Mouse (Mus musculus): Measurements from ENCODE around the gene Wsb2.
"Not testable (repeated sequence)": the region's sequence is repeated elsewhere in the genome, so short reads cannot be mapped to it uniquely, and the experiment has no call there.

Wsb2 gene

DNA sequence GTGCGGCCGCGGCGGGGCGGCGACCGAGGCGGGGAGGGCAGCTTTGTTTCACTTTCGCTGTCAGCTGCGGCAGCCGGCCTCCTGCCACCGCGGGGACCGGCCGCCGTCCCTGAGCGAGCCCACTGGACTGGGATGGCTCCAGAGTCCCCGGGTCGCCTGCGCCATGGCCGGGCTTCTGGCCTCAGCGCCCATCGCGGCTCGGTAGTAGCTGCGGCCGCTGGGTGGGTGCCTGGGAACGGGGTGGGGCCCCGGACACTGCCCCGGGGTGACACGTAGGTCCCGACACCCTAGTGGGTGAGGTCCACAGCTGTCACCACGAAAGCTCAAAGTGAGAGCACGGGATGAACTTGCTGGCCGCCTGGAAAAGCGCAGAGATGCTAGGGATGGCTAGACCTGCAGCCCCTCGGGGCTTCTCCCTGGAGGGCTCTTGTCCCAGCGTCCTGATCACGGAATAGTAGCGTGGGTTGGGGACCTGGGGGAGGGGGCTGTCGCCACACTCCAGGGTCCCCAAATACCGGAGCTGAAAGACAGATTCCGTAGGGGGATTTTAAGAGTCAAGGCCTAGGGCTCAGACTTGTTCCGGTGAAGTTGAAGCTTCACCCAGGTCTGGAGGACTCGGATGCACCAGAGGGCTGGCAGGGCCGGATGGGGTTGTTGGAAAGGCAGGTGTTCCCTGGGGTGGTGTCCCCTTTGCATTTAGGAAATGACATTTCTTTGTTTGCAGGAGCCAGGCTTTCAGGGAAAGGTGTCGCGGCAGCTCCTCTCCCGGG is 559 bp downstream of the Wsb2 start:
- DNase-seq = peak; percentile 57 to 65

DNA sequence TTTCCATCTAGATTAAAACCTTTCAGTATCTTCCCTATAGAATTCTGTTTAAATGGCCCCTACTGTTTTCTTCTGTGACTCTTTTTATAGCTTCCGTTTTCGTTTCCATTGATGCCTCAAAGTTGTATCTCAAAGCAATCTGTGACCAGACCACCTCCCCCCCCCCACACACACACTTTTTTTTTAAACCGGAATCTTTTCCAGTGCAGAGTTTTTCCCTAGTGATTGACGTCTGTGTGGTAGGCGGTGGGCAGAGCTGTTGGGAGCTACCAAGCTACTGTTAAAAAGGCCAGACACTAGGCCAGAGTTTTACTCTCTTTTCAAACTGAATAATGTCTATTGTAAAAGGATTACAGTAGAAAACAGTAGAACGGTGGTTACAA is 1.1 kb downstream of the Wsb2 start:
- no peak for DNase-seq

DNA sequence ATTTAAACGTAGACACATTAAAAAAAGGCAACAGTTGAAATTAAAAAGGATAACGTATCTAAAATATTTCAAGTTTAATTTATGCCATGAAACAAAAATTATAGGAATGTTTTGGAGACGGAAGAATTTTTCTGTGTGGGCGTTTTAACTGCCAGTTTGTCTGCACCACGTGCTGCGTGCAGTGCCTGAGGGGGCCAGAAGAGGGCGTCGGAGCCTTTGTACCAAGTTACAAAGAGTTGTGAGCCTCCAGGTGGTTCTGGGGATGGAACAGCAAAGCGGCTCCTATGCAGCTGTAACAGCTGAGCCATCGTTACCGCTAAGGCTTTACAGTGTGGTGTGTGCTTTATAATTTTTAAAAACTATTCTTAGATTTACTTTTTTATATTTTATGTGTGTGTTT is 1.6 kb downstream of the Wsb2 start:
- peak; percentile 85 for DNase-seq

DNA sequence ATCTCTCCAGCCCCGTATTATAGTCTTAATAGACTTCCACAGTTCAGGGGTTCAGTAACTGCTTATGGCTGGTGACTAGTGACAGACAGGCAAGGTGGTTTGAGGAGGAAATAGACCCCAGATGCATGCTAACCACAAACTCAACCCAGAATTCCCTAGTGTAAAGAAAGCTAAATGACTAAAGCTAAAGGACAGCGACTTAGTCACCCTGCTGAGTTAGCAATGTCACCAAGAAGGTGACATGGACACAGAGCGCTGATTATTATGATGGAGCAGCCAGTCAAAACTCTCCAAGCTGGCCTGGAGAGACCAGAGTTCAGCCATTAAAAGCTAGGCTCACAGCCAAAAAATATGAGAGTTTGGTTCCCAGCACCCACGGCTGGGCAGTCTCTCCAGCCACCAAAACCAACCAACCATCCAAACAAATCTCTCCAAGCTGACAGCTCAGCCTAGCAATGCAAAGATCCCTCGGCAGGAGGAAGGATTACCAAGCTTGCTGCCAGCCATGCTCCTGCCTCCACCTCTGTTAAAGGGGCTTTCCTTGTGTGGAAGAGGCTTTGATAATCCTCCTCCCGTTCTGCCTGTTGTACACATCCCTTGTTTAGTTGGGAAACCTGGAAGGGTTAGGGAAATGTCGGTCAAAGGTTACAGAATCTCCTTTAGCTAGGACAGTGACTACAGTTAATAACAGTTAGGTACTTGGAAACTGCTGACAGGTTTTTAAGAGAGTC is 2.6 kb downstream of the Wsb2 start:
- no peak for DNase-seq

DNA sequence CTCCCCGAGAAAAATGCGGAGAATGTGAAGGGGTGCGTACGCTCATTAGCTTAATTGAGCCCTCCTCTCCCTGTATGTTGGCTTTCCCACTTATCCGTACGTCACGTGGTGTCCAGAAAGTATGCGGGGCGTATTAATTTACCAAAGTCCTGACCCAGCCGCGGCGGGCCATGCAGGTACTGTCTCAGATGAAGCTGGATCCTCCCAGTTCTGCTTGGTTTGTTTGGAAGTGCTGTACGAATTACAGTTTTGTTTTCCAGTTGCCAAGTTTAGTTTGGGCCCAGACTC is 3.1 kb downstream of the Wsb2 start:
- no peak for DNase-seq

DNA sequence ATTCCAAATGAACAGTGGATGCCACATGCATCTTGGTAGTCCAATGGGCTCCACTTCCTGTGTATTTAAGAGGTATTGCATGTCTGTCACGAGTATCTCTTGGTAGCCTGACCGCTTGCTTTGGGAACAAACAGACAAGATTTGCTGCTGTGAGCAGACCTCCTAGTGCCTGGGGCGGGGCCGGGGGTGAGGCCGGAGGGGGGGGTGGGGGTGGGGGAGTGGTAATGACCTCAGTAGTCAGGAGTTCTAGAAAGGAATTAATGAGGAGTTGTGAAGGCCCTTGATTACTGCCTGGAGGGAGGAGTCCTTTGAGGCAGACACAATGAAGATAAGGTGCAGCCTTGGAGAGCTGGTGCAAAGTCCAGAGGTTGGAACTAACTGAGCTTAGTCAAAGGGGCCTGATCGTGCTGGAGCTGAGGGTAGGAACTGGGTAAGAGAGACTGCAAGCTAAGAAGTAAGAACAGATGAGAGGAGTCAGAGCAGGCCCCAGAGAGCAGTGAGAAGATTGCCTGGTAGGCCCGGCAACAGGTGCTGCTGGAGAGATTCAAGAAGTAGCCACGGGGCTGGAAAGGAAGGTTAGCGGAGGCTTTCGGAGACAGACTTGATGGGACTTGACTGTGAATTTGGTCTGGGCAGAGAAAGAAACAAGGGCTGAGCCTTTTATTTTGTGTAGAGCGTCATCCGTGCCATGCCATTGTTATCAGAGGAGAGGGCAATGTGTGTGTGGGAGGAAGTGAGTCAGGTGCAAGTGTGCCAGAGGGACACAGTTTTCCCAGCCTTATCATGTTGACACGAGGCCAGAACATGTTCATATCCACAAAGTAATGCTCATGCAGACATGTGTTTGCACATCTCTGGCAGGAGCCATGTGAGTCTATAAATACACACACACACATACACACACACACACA is 3.8 kb downstream of the Wsb2 start:
- no peak for DNase-seq

DNA sequence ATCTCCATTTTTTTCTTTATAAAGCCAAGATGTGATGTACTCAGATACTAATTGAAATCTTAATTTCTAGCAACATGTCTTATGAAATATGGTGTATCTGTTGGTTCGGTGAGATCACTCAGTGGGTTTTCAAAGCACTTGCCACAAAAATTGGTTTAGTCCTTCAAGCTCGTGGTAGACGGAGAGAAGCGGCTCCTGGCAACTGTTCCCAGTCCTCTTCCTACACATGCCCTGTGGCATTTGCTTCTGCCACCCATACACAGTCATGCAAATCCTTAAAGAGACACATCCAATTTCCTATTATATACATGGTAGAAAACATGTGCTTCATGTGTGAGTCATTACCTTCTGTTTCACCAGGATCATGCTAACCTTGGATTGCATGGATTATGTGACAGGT is 4.5 kb downstream of the Wsb2 start:
- DNase-seq = no peak

DNA sequence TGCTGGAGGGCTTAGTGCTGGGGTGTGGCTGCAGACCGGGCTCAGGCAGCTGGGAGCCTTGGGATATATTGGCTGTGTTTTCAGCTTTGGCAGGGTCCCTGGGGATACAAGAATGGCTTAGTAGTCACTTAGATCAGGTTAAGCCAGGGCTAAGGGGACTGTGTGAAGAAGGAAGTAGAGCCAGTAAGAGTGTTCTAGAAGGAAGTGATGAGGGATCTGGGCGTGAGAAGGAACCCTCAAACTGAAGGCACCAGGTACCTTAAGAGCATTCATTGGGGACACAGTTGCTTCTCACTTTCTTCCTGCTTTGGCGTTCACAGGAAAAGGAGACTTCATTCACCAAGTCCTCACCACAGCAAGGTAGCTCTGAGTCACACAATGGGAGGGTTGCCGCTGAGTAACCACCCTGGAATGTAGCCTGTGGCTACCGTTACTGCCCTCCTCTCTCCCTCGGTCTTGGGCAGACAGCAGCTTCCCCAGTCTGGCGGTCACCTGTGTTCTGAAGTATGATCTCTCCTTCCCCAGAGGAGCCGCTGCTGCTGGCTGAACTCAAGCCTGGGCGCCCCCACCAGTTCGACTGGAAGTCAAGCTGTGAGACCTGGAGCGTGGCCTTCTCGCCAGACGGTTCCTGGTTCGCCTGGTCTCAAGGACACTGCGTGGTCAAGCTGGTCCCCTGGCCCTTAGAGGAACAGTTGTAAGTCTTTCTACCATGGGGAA is 6.1 kb downstream of the Wsb2 start:
- DNase-seq = no peak

DNA sequence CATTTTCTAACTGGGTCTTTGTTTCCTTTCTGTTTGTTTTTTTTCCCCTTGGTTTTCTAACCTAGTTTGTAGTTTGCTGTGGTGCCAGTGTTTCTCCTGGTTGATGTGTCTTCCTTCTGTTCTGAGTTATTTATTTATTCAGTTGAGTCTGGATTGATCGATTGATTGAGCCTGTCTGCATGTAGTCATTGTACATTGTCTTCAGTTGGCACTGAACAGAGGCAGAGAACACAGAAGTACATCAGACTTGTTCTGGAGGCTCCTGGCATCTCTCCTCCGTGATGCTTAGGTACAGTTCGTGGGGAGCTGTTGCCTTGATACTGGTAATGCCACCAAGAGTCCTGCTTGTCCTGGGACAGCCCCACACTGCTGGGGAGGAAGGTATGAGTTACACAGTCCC is 7.7 kb downstream of the Wsb2 start:
- DNase-seq = no peak

DNA sequence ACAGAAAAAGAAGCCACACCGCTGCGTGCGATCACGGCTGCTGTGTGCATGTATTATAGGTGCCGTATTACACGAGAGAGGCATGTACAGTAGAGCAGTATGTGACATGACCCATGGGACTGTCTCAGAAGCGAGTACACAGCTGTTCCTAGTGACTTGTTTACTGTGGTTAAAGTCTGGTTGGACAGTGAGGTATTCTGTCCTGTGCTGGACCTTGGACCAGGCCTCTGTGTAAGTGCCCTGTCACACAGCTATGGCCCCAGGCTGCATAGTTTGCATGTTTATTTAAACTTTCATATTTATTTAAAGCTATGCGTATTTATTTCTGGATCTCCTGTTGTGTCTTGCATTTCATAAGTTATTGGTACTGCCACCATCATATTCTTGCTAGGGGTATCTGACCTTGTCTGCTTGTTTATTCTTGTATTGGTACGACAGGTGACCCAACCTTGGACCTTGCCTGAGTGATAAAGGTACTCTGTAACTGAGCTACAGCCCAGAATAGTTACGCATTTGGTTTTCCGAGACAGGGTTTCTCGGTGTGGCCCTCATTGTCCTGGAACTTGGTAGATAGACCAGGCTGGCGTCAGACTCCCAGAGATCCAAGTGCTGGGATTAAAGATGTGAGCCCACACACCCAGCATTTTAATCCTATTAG is 8.9 kb downstream of the Wsb2 start:
- DNase-seq = no peak

DNA sequence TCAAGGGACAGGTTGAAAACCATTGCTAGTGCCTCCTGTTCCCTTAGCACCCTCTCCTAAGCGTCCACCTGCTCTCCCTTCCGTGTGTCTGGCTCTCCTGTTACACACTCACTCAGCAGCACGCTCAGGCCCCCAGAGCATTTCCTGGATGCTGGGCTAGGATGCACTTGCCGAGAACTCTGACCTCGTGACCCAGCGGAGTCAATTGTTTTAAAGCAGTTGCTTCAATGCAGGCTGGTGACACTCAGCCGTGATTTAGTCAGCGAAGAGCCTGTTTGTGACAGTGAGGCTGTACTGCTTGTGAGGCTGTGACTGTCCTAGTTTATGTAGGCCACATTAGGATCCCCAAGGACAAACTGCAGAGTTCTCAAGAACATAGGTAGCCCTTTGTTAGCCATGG is 10.1 kb downstream of the Wsb2 start:
- no peak for DNase-seq

DNA sequence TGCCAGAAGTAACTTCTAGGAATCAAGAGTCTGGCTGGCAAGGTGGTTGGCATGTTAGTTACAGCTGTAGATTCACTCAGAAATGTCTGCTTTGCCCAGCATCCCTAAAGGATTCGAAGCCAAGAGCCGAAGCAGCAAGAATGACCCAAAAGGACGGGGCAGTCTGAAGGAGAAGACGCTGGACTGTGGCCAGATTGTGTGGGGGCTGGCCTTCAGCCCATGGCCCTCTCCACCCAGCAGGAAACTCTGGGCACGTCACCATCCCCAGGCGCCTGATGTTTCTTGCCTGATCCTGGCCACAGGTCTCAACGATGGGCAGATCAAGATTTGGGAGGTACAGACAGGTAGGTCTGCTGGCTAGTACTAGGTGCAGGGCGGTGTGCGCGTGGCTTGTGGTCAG is 13.5 kb downstream of the Wsb2 start:
- DNase-seq = no peak

DNA sequence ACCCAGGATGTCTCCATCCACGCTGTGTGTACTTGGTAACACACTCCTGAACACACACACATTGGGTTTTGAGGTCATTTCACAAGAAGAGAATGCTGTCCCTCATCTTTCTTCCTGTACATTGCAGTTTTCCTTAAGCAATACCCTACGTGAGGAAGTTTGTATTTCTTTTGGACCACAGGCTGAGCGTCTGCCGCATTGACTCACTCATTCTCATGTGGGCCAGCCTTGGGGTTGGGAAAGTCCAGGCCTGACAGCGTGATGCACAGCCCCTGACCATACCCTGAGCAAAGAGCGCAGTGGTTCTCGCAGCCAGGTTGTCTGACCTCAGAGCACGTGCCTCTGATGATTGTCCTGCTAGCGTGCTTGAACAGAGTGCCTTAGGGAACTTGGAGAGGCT is 16.3 kb downstream of the Wsb2 start:
- no peak for DNase-seq

DNA sequence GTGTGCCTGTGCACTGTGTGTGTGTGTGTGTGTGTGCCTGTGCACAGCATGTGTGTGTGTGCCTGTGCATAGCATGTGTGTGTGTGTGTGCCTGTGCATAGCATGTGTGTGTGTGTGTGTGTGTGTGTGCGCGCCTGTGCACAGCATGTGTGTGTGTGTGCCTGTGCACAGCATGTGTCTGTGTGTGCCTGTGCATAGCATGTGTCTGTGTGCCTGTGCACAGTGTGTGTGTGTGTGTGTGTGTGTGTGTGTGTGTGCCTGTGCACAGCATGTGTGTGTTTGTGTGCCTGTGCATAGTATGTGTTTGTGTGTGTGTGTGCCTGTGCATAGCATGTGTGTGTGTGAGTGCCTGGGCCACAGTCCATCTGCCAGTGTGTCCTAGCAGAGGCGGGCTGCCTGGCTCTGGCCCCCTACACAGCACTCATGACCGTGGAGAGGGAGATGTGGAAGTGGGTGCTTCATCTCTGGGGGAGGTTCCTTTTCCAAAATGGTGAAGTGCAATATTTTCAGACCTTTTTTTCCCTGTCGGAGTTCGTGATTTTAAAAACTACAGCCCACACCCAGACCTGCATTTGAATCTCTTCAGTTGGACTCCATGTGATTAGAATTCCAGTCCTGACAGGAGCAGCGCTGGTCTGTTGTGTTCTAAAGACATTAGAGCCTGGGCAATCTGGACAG is 17.4 kb downstream of the Wsb2 start:
- DNase-seq = no peak

DNA sequence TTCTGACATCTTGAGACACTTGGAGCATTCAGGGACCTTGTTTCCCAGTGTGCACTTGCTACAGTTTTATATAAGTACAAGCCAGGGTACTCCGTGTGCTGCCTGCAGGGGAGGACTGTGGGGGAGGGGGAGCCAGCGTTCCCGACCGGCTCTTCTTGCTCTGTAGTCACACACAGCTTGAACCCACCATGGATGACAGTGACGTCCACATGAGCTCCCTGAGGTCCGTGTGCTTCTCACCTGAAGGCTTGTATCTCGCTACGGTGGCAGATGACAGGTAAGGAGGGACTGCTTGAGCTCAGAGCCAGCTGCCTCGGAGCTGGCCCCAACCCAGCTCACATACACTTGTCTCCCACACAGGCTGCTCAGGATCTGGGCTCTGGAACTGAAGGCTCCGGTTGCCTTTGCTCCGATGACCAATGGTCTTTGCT is 19.2 kb downstream of the Wsb2 start:
- no peak for DNase-seq

DNA sequence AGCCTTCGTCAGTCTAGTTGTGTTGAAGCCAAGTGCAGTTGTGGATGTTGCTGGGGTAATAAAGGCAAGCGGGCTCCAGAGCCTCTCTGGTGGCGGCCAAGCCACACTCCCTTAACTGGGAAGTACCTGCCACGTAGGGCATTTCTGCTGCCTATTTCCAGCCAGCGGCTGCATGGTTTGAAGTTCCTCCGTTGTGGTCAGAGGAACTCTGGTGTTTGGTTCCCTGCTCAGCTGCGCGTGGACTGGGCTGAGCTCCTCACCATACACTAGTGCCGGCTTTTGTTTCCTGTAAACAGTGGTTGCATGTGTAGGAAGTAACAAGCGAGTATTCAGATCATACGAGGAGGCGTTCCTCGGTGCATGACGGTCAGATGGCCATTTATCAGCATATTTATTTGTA is 20.6 kb downstream of the Wsb2 start:
- not testable (repeated sequence) for DNase-seq

DNA sequence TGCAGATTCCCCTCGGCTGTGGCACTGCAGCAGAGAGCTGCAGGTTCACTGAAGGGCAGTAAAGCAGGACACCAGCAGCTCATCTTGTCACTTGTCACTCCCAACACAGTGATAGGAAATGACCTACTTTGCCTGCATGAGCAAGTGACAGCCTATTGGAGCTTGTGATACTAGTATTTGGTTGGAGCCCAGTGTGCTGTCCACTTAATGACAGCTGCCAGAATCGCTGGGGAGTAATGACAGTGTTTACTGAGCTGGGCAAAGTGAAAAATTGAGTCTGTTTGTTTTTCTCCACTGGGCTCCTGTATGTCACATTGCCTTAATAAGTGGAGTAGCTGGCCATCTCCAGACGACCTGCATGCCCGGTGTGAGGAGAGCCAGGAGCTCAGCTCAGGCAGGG is 23.1 kb downstream of the Wsb2 start:
- no peak for DNase-seq

DNA sequence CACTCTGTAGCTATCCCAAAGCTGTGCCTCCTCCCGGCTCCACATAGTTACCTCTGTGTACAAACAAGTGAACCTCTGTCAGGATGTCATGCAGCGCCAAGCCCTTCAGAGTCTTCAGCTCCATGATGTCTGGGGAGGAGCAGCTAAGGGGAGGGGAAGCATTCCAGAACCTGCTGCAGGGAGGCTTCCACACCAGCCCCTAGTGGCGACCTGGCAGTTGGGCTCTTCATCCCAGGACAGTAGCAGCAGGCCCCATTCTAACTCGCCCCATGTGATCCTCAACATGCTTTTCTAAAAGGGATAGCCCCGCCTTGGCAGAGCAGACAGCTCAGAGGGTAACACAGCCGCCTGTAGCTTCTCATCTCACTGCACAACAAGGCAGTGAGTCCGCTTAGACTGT is 24.7 kb downstream of the Wsb2 start:
- DNase-seq = no peak

DNA sequence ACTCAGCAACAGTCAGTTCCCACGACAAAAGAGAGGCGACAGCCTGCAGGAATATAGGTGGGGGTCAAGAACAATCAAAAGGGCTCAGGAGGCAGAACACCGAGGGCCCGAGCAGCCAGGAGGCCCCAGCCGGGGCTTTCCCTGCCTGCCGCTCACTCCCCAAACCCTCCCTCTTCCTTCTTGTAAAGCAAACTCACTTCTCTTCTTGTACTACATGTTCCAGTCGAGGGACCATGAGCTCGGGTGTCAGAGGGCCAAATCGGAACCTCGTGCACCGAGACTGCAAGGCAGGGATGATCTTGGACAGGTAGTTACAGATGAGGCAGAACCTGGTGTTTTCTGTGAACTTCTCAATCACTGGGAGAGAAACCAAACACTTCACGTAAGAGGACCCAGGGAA is 26.1 kb downstream of the Wsb2 start:
- DNase-seq = no peak

DNA sequence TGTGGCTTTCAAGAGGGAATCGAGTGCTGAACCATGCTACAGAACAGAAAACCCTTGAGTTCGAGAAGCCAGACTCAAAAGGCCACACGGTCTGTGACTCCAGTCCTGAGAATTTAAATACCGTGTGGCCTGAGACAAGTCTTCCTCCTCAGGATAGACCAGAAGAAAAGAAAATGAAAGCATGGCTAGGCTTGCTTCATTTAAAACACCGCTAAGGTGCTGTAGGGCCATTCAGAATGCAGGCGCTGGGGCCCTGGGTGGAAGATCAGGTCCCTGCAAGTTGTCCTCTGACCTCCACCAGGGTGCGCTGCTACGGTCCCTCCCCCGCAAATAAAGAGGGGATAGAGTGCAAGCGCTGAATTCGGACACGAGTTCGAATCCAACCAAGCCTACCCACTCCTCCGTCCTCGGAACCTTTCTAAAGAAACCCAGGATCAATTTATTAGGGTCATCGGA is 31.2 kb downstream of the Wsb2 start:
- DNase-seq = peak; percentile 75 to 80

DNA sequence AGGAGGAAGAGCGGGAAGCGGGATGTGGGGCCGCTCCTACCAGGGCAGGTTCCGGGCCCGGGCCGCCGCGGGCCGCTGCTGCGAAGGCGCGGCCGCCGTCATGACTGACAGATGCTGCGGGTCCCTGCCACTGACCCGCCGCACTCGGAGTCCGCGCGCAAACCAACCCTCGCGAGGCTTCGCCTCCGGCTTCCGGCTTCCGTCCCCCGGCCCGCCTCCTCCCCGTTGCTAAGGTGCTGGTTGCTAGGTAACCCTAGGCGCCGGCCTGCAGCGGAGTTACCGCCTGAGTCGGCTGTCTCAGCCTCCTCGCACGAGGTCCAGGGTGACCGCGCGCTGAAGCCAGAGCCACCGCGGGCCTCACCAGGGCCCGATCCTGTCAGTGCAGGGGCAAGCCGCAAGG is 31.8 kb downstream of the Wsb2 start, which contains the start of gene Rfc5:
Gene Rfc5, minus strand, starts transcription at position 171 of the 400 bp plus-strand sequence.
- peak; percentile 92 to 94 for DNase-seq

DNA sequence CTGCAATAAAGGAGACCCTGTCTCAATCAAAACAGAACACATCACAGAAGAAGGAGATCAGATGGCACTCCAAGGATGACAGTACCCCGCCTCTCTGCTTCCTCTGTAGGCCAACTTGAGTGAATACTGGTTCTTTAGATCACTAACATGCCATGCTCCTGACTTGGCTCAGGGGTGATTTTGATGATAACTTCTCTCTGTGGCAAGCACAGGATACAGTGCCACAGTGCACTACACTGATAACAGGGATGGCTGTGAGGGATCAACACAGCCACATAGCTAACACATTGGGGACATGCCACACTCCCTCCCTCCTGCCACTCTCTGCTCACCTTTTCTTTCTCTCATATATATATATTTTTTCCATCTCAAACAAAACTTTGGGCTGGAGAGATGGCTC is 33.8 kb downstream of the Wsb2 start:
- no peak for DNase-seq
